Mouse (Mus musculus) lung, embryonic 15.5 days (tissue): ENCODE measurements around the gene Rxfp4. TPM values are rescaled to one million over a fixed set of nuclear protein-coding genes. Genes with fewer than 3 reads are reported as not detected.

Experiments used
- ATAC-seq: fragments of 200-750 bp; cut with Nextera tagmentation; 2 replicates; pipeline ENCODE4 v1.8.0; 2017; ENCODE audit warnings: moderate number of reproducible peaks, borderline replicate concordance; ENCODE audit not compliant: low FRiP score, low TSS enrichment; ENCODE audit errors: extremely low read depth
- H3K27ac ChIP-seq: fragments of 300-500 bp; sonication (generic); 2 replicates; pipeline ENCODE4 v1.5.1; 2015; ENCODE audit warnings: moderate library complexity, mild to moderate bottlenecking, inconsistent platforms
- H3K27me3 ChIP-seq: fragments of 300-500 bp; sonication (generic); 2 replicates; pipeline ENCODE4 v1.6.1; 2015; ENCODE audit warnings: inconsistent platforms
- H3K36me3 ChIP-seq: fragments of 300-500 bp; sonication (generic); 2 replicates; pipeline ENCODE4 v1.6.1; 2015; ENCODE audit warnings: inconsistent platforms
- H3K4me1 ChIP-seq: fragments of 300-500 bp; sonication (generic); 2 replicates; pipeline ENCODE4 v1.6.1; 2015; ENCODE audit warnings: inconsistent platforms
- H3K4me2 ChIP-seq: fragments of 300-500 bp; sonication (generic); 2 replicates; pipeline ENCODE4 v1.6.1; 2015; ENCODE audit warnings: inconsistent platforms, mild to moderate bottlenecking, moderate library complexity
- H3K4me3 ChIP-seq: fragments of 300-500 bp; sonication (generic); 2 replicates; pipeline ENCODE4 v1.5.1; 2015; ENCODE audit warnings: mild to moderate bottlenecking, inconsistent platforms
- H3K9ac ChIP-seq: fragments of 300-500 bp; sonication (generic); 2 replicates; pipeline ENCODE4 v1.6.1; 2015; ENCODE audit warnings: inconsistent platforms
- H3K9me3 ChIP-seq: fragments of 300-500 bp; sonication (generic); 2 replicates; pipeline ENCODE4 v1.6.1; 2016; ENCODE audit warnings: inconsistent platforms
- WGBS: fragments of 180-500 bp; shearing (Covaris S2); methylation state at CpG from one replicate; pipeline ENCODE4 v1.1.7; 2015; 5-methylcytosine and 5-hydroxymethylcytosine counted together
- polyA plus RNA-seq: library from polyadenylated mRNA; unstranded; fragments of >200 nt; fragmentation: Nextera tagmentation; extraction: Ambion mirVana; gene quantifications from 2 replicates; pipeline ENCODE4 v1.2.1, GENCODE M21; 2015

Gene Rxfp4
- not detected in 2 replicates for polyA plus RNA-seq

GRCm38 (mm10) chr3:88652846-88653515, at the start of gene Rxfp4:
Gene Rxfp4 (minus strand): TSS chr3:88653142.
- Histone ChIP-seq H3K36me3 (peaks cover 3% of the 10 kb centered on the region), H3K9ac (no peak within 1 kb of the TSS), H3K4me2 (peak within 1 kb of the TSS; percentile 20), H3K27ac (peak within 1 kb of the TSS; percentile 60), H3K4me1 (peaks cover 6% of the 10 kb centered on the region; the same call in 1 of the 2 replicates), H3K27me3 (no peaks in the 10 kb centered on the region), H3K4me3 (no peak within 1 kb of the TSS), H3K9me3 (no peaks in the 10 kb centered on the region)
- WGBS, result 72% methylated on average over 17 of the region's 17 CpGs
- peak; percentile 77 for ATAC-seq

- ATAC-seq, result no peak
- WGBS, result 51% methylated on average over 3 of the region's 3 CpGs
- Histone ChIP-seq H3K4me1 (no peaks in the 10 kb centered on the region), H3K4me3 (no peak overlapping the region), H3K27ac (no peak overlapping the region), H3K4me2 (no peak overlapping the region), H3K9me3 (no peaks in the 10 kb centered on the region), H3K36me3 (peaks cover 88% of the 10 kb centered on the region), H3K9ac (no peak overlapping the region), H3K27me3 (no peaks in the 10 kb centered on the region)
Measured at GRCm38 (mm10) chr3:88701222-88701621, 48.3 kb upstream of the Rxfp4 start.

- H3K9me3 ChIP-seq, result no peaks in the 10 kb centered on the region
- no peak for ATAC-seq
- no peaks in the 10 kb centered on the region for H3K27me3 ChIP-seq
- H3K4me1 ChIP-seq, result no peaks in the 10 kb centered on the region
- 80% methylated on average over 3 of the region's 3 CpGs for WGBS
- no peak overlapping the region for H3K27ac ChIP-seq
- no peak overlapping the region for H3K4me3 ChIP-seq
- H3K9ac ChIP-seq, result no peak overlapping the region
- no peak overlapping the region for H3K4me2 ChIP-seq
- peaks cover 93% of the 10 kb centered on the region for H3K36me3 ChIP-seq
Measured at GRCm38 (mm10) chr3:88700247-88700646, 47.3 kb upstream of the Rxfp4 start.

GRCm38 (mm10) chr3:88698834-88699233, 45.9 kb upstream of the Rxfp4 start:
- Histone ChIP-seq H3K9me3 (no peaks in the 10 kb centered on the region), H3K4me3 (no peak overlapping the region), H3K4me1 (no peaks in the 10 kb centered on the region), H3K27ac (no peak overlapping the region), H3K4me2 (no peak overlapping the region), H3K27me3 (no peaks in the 10 kb centered on the region), H3K36me3 (peaks cover 93% of the 10 kb centered on the region), H3K9ac (no peak overlapping the region)
- WGBS, result 92% methylated on average over 6 of the region's 6 CpGs
- no peak for ATAC-seq

- WGBS, result 74% methylated on average over 1 of the region's 1 CpGs
- Histone ChIP-seq H3K9ac (no peak overlapping the region), H3K4me1 (no peaks in the 10 kb centered on the region), H3K27me3 (no peaks in the 10 kb centered on the region), H3K4me2 (no peak overlapping the region), H3K9me3 (no peaks in the 10 kb centered on the region), H3K4me3 (no peak overlapping the region), H3K36me3 (peaks cover 92% of the 10 kb centered on the region), H3K27ac (no peak overlapping the region)
- no peak for ATAC-seq
Measured at GRCm38 (mm10) chr3:88698051-88698450, 45.1 kb upstream of the Rxfp4 start.

- H3K27ac ChIP-seq, result no peak overlapping the region
- H3K4me2 ChIP-seq, result no peak overlapping the region
- no peaks in the 10 kb centered on the region for H3K9me3 ChIP-seq
- H3K27me3 ChIP-seq, result no peaks in the 10 kb centered on the region
- H3K4me3 ChIP-seq, result no peak overlapping the region
- no peaks in the 10 kb centered on the region for H3K4me1 ChIP-seq
- H3K9ac ChIP-seq, result no peak overlapping the region
- ATAC-seq, result no peak
- H3K36me3 ChIP-seq, result peaks cover 96% of the 10 kb centered on the region
Measured at GRCm38 (mm10) chr3:88695545-88695944, 42.6 kb upstream of the Rxfp4 start.

- ATAC-seq, result no peak
- no peak overlapping the region for H3K4me3 ChIP-seq
- H3K4me2 ChIP-seq, result no peak overlapping the region
- peaks cover 61% of the 10 kb centered on the region for H3K36me3 ChIP-seq
- H3K27me3 ChIP-seq, result no peaks in the 10 kb centered on the region
- 77% methylated on average over 5 of the region's 5 CpGs for WGBS
- no peak overlapping the region for H3K27ac ChIP-seq
- no peaks in the 10 kb centered on the region for H3K9me3 ChIP-seq
- no peak overlapping the region for H3K9ac ChIP-seq
- peaks cover 12% of the 10 kb centered on the region for H3K4me1 ChIP-seq
Measured at GRCm38 (mm10) chr3:88689079-88689478, 36.1 kb upstream of the Rxfp4 start.

- Histone ChIP-seq H3K4me2 (peak overlapping the region; percentile 56), H3K36me3 (peaks cover 42% of the 10 kb centered on the region), H3K27ac (peak overlapping the region; percentile 98; the same call in 1 of the 2 replicates), H3K4me1 (peaks cover 12% of the 10 kb centered on the region), H3K27me3 (no peaks in the 10 kb centered on the region), H3K9me3 (no peaks in the 10 kb centered on the region), H3K9ac (peak overlapping the region; percentile 96), H3K4me3 (peak overlapping the region; percentile 62)
- WGBS, result 9% methylated on average over 13 of the region's 13 CpGs
- no peak for ATAC-seq
Measured at GRCm38 (mm10) chr3:88686734-88687611, 34.0 kb upstream of the Rxfp4 start.

GRCm38 (mm10) chr3:88685958-88686451, 33.1 kb upstream of the Rxfp4 start:
- no peaks in the 10 kb centered on the region for H3K27me3 ChIP-seq
- WGBS, result under 1% methylated on average over 44 of the region's 45 CpGs
- peak; percentile 70 for ATAC-seq

GRCm38 (mm10) chr3:88684980-88685941, 32.3 kb upstream of the Rxfp4 start, which contains the start of gene Khdc4:
Gene Khdc4 (plus strand): TSS chr3:88685803.
- H3K4me2 ChIP-seq, result peak within 1 kb of the TSS; percentile 65
- H3K9me3 ChIP-seq, result no peaks in the 10 kb centered on the region
- H3K27me3 ChIP-seq, result no peaks in the 10 kb centered on the region
- peaks cover 26% of the 10 kb centered on the region for H3K36me3 ChIP-seq
- H3K4me3 ChIP-seq, result peak within 1 kb of the TSS; percentile 62
- H3K4me1 ChIP-seq, result peaks cover 12% of the 10 kb centered on the region
- under 1% methylated on average over 47 of the region's 47 CpGs for WGBS
- peak; percentile 99 for ATAC-seq
- peak within 1 kb of the TSS; percentile 96 for H3K9ac ChIP-seq
- H3K27ac ChIP-seq, result peak within 1 kb of the TSS; percentile 98

More at GRCm38 (mm10) chr3:88685958-88686451, 33.1 kb upstream of the Rxfp4 start:
- H3K9ac ChIP-seq, result peak overlapping the region; percentile 96
- peak overlapping the region; percentile 62 for H3K4me3 ChIP-seq
- peak overlapping the region; percentile 56 for H3K4me2 ChIP-seq
- H3K36me3 ChIP-seq, result peaks cover 33% of the 10 kb centered on the region
- no peaks in the 10 kb centered on the region for H3K9me3 ChIP-seq
- H3K4me1 ChIP-seq, result peaks cover 12% of the 10 kb centered on the region
- H3K27ac ChIP-seq, result peak overlapping the region; percentile 98
